Mouse (Mus musculus) midbrain, embryonic 12.5 days (tissue): ENCODE measurements at regions not wholly inside any gene's neighbourhood (a gene's known extent, or its start where the extent isn't known, plus 50 kb on each side); places are given as distances from the start of the nearest gene placed in this dataset.

Source experiments
- ATAC-seq: fragments of 200-750 bp; cut with Nextera tagmentation; 2 replicates; pipeline ENCODE4 v1.8.0; 2017; ENCODE audit warnings: low read depth, moderate TSS enrichment, moderate library complexity; ENCODE audit not compliant: low FRiP score
- H3K27ac ChIP-seq: fragments of 300-500 bp; sonication (generic); replicated peaks from 2 replicates; pipeline ENCODE4 v1.5.1; 2016; ENCODE audit warnings: mild to moderate bottlenecking
- H3K27me3 ChIP-seq: fragments of 300-500 bp; sonication (generic); 2 replicates; pipeline ENCODE4 v1.6.1; 2016; ENCODE audit warnings: mild to moderate bottlenecking
- H3K36me3 ChIP-seq: fragments of 300-500 bp; sonication (generic); 2 replicates; pipeline ENCODE4 v1.6.1; 2016
- H3K4me1 ChIP-seq: fragments of 300-500 bp; sonication (generic); 2 replicates; pipeline ENCODE4 v1.6.1; 2016
- H3K4me2 ChIP-seq: fragments of 300-500 bp; sonication (generic); replicated peaks from 2 replicates; pipeline ENCODE4 v1.6.1; 2016; ENCODE audit warnings: mild to moderate bottlenecking, moderate library complexity
- H3K4me3 ChIP-seq: fragments of 300-500 bp; sonication (generic); 2 replicates; pipeline ENCODE4 v1.5.1; 2016; ENCODE audit warnings: mild to moderate bottlenecking
- H3K9ac ChIP-seq: fragments of 300-500 bp; sonication (generic); replicated peaks from 2 replicates; pipeline ENCODE4 v1.6.1; 2016; ENCODE audit warnings: mild to moderate bottlenecking, moderate library complexity
- H3K9me3 ChIP-seq: fragments of 300-500 bp; sonication (generic); 2 replicates; pipeline ENCODE4 v1.6.1; 2016; ENCODE audit warnings: mild to moderate bottlenecking
- WGBS: fragments of 180-500 bp; shearing (Covaris S2); methylation state at CpG from one replicate; pipeline ENCODE4 v1.1.7; 2016; 5-methylcytosine and 5-hydroxymethylcytosine counted together

- Histone ChIP-seq H3K27me3 (no peaks in the 10 kb centered on the region), H3K36me3 (no peaks in the 10 kb centered on the region), H3K9ac (no peak overlapping the region), H3K4me1 (no peaks in the 10 kb centered on the region), H3K27ac (no peak overlapping the region), H3K9me3 (no peaks in the 10 kb centered on the region), H3K4me2 (no peak overlapping the region), H3K4me3 (no peak overlapping the region)
- 94% methylated on average over 2 of the region's 2 CpGs for WGBS
- no peak for ATAC-seq
Observed at GRCm38 (mm10) chr4:26637859-26638258, 291.2 kb upstream of the Manea start.

- H3K27me3 ChIP-seq: no peaks in the 10 kb centered on the region
- H3K4me1 ChIP-seq: peaks cover 2% of the 10 kb centered on the region; the same call in 1 of the 2 replicates
- ATAC-seq: no peak
- H3K4me3 ChIP-seq: no peak overlapping the region
- H3K27ac ChIP-seq: no peak overlapping the region
- H3K9me3 ChIP-seq: no peaks in the 10 kb centered on the region
- no peak overlapping the region for H3K9ac ChIP-seq
- H3K36me3 ChIP-seq: no peaks in the 10 kb centered on the region
- no peak overlapping the region for H3K4me2 ChIP-seq
- 46% methylated on average over 1 of the region's 1 CpGs for WGBS
Observed at GRCm38 (mm10) chr4:26630553-26631206, 284.0 kb upstream of the Manea start.

DNA sequence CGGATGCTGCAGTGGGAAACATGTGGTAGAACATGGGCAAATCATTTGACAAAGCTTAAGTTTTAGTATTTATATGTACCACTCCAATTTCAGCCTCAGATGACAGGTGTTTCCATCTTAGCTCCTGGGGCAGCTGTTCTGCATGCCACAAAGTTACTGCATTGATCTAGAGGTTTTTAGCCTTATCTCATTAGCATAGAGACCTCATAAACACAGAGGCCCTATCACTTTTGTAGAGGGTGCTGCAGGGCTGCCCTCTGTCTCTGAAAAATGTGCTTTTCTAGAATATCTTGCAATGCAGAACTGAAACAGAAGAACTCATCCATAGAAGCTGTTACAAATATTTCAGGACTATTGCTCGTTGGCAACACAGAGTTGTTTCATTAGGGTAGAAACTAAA, 283.0 kb upstream of the Manea start:
- Histone ChIP-seq H3K9me3 (no peaks in the 10 kb centered on the region), H3K27ac (no peak overlapping the region), H3K9ac (no peak overlapping the region), H3K27me3 (no peaks in the 10 kb centered on the region), H3K4me1 (peaks cover 2% of the 10 kb centered on the region; the same call in 1 of the 2 replicates), H3K36me3 (no peaks in the 10 kb centered on the region), H3K4me3 (no peak overlapping the region), H3K4me2 (no peak overlapping the region)
- 78% methylated on average over 2 of the region's 2 CpGs for WGBS
- ATAC-seq: no peak

GRCm38 (mm10) chr4:26627744-26628143, 281.1 kb upstream of the Manea start:
- H3K4me3 ChIP-seq: no peak overlapping the region
- no peaks in the 10 kb centered on the region for H3K9me3 ChIP-seq
- no peak for ATAC-seq
- H3K9ac ChIP-seq: no peak overlapping the region
- peaks cover 2% of the 10 kb centered on the region; the same call in 1 of the 2 replicates for H3K4me1 ChIP-seq
- no peak overlapping the region for H3K27ac ChIP-seq
- 89% methylated on average over 6 of the region's 6 CpGs for WGBS
- no peaks in the 10 kb centered on the region for H3K36me3 ChIP-seq
- no peaks in the 10 kb centered on the region for H3K27me3 ChIP-seq
- H3K4me2 ChIP-seq: no peak overlapping the region

DNA sequence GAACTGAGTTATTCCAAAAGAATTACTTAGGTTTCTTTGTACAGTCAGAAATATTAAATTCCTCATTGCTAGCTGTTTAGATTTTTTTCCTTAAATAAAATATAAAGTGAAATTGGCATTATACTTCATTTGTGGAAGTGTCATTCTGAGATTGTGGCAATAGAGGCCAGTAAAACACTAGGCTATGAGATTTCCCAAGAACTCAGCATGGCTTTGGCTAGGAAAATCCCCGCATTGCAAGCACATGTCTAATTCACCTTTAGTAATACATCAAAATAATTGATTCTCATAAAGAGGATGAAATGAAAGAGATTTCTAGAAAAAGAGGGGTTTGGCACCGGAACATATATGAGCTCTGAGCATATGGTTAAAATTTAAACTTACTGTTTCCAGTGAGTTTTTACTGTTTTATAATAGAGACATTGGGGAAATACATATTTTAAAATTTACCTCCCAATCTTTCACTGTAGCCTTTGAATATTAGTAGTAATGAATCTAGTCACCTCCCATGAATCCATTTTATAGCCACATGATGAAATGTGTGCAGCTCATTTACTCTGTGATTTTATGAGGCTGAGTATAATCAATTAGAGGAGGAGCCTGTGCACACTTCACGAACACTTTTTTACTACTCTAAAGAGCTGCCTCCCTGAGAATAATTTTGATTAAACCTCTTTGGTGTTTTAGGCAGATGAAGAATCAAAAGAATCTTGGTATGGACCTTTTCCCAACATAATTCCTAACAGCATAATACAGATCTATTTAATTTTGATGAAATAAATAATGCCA, 242.6 kb upstream of the Manea start:
- no peak overlapping the region for H3K27ac ChIP-seq
- no peak overlapping the region for H3K9ac ChIP-seq
- ATAC-seq: no peak
- H3K4me1 ChIP-seq: no peaks in the 10 kb centered on the region
- H3K4me2 ChIP-seq: no peak overlapping the region
- H3K36me3 ChIP-seq: no peaks in the 10 kb centered on the region
- H3K9me3 ChIP-seq: no peaks in the 10 kb centered on the region
- no peaks in the 10 kb centered on the region for H3K27me3 ChIP-seq
- WGBS: 81% methylated on average over 3 of the region's 3 CpGs
- no peak overlapping the region for H3K4me3 ChIP-seq

DNA sequence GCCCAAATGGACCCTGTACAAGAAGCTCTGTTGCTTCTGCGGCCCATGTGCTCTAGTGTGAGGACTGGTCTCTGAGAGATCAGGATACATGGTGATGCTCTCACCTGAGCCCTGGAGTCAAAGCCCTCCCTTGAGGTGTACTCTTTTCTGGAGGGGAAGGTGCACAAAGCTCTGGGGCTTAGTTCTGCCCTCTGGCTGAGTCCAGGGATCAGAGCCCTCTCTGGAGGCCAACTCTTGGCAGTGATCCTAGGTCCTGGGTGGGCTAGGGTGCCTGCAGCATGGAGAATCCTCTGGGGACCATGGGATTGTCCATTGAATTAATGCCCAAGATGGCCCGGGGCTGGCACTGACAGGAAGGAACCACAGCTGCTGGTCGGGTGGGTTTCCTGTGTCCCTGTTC, 209.0 kb upstream of the Manea start:
- H3K27me3 ChIP-seq: no peaks in the 10 kb centered on the region
- ATAC-seq: 0 out of 2 replicates have a peak, but pooled peaks have one; percentile 52
- WGBS: 87% methylated on average over 3 of the region's 3 CpGs
- no peaks in the 10 kb centered on the region for H3K4me1 ChIP-seq
- H3K9me3 ChIP-seq: no peaks in the 10 kb centered on the region
- H3K4me3 ChIP-seq: no peak overlapping the region
- H3K27ac ChIP-seq: no peak overlapping the region
- H3K4me2 ChIP-seq: no peak overlapping the region
- H3K9ac ChIP-seq: no peak overlapping the region
- no peaks in the 10 kb centered on the region for H3K36me3 ChIP-seq

GRCm38 (mm10) chr4:26543833-26544232, 197.1 kb upstream of the Manea start:
- Histone ChIP-seq H3K4me2 (no peak overlapping the region), H3K9me3 (no peaks in the 10 kb centered on the region), H3K27me3 (no peaks in the 10 kb centered on the region), H3K4me1 (no peaks in the 10 kb centered on the region), H3K4me3 (no peak overlapping the region), H3K36me3 (no peaks in the 10 kb centered on the region), H3K9ac (no peak overlapping the region), H3K27ac (no peak overlapping the region)
- WGBS: 45% methylated on average over 1 of the region's 1 CpGs
- ATAC-seq: peak; percentile 78; the same call in 1 of the 2 replicates

DNA sequence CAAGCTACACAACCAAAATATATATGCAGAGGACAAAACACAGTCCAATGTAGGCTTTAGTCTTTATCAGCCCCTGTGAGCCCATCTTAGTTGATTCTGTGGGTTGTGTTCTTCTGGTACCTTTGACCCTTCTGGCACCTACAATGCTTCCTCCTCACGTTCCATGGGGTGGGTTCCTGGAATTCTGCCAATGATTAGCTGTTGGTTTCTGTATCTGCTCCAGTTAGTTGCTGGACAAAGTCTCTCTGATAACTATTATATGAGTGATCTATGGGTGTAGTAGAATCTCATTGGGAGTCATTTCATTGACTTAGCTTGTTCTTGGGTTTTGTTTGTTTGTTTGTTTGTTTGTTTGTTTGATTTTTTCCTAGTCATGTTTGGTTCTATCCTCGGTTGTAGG, 195.8 kb upstream of the Manea start:
- Histone ChIP-seq H3K4me1 (no peaks in the 10 kb centered on the region), H3K36me3 (no peaks in the 10 kb centered on the region), H3K9ac (no peak overlapping the region), H3K4me3 (no peak overlapping the region), H3K4me2 (no peak overlapping the region), H3K27me3 (no peaks in the 10 kb centered on the region), H3K9me3 (no peaks in the 10 kb centered on the region), H3K27ac (no peak overlapping the region)
- no peak for ATAC-seq
- 65% methylated on average over 2 of the region's 2 CpGs for WGBS

- Histone ChIP-seq H3K4me1 (no peaks in the 10 kb centered on the region), H3K36me3 (no peaks in the 10 kb centered on the region), H3K9ac (no peak overlapping the region), H3K4me2 (no peak overlapping the region), H3K4me3 (no peak overlapping the region), H3K27ac (no peak overlapping the region), H3K9me3 (no peaks in the 10 kb centered on the region), H3K27me3 (no peaks in the 10 kb centered on the region)
- no peak for ATAC-seq
- 83% methylated on average over 5 of the region's 5 CpGs for WGBS
Observed at GRCm38 (mm10) chr4:26508004-26508403, 161.3 kb upstream of the Manea start.

GRCm38 (mm10) chr4:26494262-26494661, 147.6 kb upstream of the Manea start:
- no peaks in the 10 kb centered on the region for H3K9me3 ChIP-seq
- H3K27me3 ChIP-seq: no peaks in the 10 kb centered on the region
- no peaks in the 10 kb centered on the region for H3K4me1 ChIP-seq
- H3K27ac ChIP-seq: no peak overlapping the region
- no peak overlapping the region for H3K9ac ChIP-seq
- H3K36me3 ChIP-seq: no peaks in the 10 kb centered on the region
- no peak for ATAC-seq
- no peak overlapping the region for H3K4me2 ChIP-seq
- H3K4me3 ChIP-seq: no peak overlapping the region

GRCm38 (mm10) chr4:26474913-26475312, 128.2 kb upstream of the Manea start:
- no peaks in the 10 kb centered on the region for H3K9me3 ChIP-seq
- H3K4me2 ChIP-seq: no peak overlapping the region
- no peaks in the 10 kb centered on the region for H3K36me3 ChIP-seq
- no peak overlapping the region for H3K4me3 ChIP-seq
- H3K27ac ChIP-seq: no peak overlapping the region
- 92% methylated on average over 1 of the region's 1 CpGs for WGBS
- no peaks in the 10 kb centered on the region for H3K4me1 ChIP-seq
- no peaks in the 10 kb centered on the region for H3K27me3 ChIP-seq
- no peak overlapping the region for H3K9ac ChIP-seq
- no peak for ATAC-seq

GRCm38 (mm10) chr4:26441533-26441932, 94.8 kb upstream of the Manea start:
- Histone ChIP-seq H3K9ac (no peak overlapping the region), H3K27ac (no peak overlapping the region), H3K9me3 (no peaks in the 10 kb centered on the region), H3K27me3 (no peaks in the 10 kb centered on the region), H3K4me2 (no peak overlapping the region), H3K4me1 (no peaks in the 10 kb centered on the region), H3K36me3 (no peaks in the 10 kb centered on the region), H3K4me3 (no peak overlapping the region)
- no peak for ATAC-seq
- 72% methylated on average over 1 of the region's 1 CpGs for WGBS
